Mouse (Mus musculus) cerebellum, adult 9-11 months (tissue): ENCODE measurements around the gene Zfp697.
A peak's percentile ranks its signal among the peaks of the same experiment; 100 is the strongest.
"Not testable (repeated sequence)": the region's sequence is repeated elsewhere in the genome, so short reads cannot be mapped to it uniquely, and the experiment has no call there.

ENCODE experiments used
- DNase-seq: peaks from one replicate; pipeline ENCODE4 v3.0.0; 2022

Zfp697 gene

DNA sequence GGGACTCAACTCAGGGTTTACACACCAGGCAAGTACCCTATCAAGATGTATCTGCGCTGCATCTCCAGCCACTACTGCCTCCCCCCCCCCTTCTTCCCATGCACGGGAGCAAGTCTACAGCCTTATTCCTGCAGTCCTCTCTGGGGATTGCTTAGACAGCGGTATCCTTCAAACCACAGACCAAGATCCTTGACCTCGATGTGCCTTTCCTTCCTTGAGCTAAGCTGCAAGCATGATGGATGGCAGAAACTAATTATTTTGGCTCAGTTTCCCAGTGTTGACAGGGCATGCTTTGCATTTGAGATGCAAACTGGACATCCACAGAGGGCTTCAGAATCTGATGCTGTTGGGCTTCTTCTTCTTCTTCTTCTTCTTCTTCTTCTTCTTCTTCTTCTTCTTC lies 40.7 kb downstream of the Zfp697 start:
- no peak for DNase-seq

DNA sequence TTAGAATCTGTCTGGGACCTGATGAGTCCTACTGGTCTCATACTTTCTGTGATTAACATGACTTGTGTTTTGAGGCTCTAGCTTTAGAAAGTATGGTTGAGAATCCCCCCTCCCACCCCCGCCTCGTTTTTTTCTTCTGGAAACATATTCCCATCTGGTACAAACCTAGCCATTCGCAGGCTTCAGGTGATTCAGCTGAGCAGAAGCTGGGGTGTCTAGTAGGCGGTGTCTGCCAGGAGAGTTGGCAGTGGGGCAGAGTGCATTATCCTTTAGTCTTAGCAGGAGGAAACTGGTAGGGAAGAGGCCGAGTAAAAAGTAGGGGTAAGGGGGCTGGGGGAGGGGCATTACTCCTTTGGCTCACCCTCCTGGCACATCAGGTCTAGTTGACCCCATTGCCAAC lies 44.5 kb downstream of the Zfp697 start:
- no peak for DNase-seq

DNA sequence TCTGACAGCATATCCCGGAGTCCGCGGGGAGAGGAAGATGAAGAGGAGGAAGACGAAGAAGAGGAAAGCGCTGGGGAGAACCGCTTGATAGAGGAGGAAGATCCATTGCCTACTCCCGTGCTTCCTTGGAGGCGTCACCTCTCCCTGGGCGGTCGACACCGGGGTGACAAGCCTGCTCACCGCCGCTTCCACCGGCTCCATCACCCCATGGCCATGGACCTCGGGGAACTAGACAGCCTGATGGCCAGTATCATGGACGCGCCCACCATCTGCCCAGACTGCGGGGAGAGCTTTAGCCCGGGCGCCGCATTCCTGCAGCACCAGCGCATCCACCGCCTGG lies 45.0 kb downstream of the Zfp697 start:
- no peak for DNase-seq

DNA sequence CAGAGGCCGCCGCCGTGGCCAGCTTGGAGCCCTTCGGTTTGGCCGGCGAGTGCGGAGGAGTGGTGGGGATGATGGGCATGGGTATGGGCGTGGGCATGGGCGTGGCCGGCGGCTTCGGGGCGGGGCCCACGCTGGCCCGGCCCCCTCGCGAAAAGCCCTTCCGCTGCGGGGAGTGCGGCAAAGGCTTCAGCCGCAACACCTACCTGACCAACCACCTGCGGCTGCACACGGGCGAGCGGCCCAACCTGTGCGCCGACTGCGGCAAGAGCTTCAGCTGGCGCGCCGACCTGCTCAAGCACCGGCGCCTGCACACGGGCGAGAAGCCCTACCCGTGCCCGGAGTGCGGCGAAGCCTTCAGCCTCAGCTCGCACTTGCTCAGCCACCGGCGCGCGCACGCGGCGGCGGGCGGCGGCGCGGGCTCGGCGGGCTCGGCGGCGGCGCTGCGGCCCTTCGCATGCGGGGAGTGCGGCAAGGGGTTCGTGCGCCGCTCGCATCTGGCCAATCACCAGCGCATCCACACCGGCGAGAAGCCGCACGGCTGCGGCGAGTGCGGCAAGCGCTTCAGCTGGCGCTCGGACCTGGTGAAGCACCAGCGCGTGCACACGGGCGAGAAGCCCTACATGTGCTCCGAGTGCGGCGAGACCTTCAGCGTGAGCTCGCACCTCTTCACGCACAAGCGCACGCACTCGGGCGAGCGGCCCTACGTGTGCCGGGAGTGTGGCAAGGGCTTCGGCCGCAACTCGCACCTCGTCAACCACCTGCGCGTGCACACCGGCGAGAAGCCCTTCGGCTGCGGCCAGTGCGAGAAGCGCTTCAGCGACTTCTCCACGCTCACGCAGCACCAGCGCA lies 45.6 kb downstream of the Zfp697 start:
- peak; percentile 93 for DNase-seq

DNA sequence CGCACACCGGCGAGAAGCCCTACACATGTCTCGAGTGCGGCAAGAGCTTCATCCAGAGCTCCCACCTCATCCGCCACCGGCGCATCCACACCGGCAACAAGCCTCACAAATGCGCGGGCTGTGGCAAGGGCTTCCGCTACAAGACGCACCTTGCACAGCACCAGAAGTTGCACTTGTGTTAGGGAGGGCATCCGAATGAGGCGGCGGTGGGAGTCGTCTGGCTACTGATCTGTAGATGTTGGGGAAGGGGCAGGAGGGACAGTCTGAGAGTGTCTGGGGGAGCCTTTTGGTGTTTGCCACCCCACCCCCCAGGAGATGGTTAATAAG lies 46.2 kb downstream of the Zfp697 start:
- DNase-seq = no peak

DNA sequence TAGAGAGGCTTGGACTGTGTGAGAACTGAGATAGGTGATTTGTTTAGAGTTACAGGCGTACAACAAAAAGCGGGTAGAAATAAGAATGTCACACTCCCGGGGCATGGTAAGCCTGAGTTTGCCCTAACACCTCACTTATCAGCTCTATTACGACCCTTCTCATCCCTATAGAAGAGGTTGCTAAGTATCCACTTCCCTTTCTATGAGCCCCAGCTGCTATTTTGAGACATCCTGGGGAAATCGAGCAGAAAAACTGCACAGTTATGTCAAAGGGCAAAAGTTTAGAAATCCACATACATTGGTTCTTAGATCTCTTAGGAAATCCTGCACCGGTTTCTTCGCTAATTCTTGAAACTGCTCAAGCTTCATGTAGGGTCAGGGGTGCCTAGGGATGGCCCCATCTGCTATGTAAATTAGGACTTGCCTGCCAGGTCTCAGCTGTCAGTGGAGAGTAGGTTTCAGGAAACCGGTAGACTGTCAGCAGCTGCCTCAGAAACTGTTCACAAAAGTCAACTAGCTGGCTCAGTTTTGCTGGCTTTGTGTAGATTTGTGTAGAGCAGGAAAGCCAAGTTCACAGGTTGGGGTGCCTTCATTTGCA lies 46.8 kb downstream of the Zfp697 start:
- no peak for DNase-seq

DNA sequence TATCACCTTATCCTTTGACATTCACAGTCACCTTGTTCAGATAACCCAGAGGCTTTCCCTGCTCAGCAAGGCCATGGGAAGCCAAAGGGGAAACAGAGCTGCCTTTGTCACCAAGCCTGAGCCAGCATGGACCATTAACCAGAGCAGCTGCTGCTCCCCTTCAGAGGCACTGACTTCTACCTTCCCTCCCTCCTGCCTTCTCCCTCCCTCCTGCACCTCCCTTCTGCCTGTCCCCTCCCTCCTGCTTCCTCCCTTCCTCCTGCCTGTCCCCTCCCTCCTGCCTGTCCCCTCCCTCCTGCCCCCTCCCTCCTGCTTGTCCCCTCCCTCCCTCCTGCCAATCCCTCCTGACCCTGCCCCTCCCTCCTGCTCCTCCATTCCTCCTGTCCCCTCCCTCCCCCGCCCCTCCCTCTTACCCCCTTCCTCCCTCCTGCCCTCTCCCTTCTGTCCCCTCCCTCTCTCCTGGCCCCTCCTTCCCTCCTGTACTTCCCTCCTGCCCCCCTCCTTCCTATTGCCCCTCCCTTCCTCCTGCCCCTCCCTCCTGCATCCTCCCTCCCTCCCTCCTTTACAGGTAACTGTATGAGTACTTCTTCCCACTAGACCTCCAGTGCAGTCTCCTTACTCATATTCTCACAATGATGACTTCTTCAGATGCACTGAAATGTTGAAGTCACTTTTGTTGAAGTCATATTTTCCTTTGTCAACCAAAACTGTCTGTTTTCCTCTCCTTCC lies 52.0 kb downstream of the Zfp697 start:
- DNase-seq = no peak

DNA sequence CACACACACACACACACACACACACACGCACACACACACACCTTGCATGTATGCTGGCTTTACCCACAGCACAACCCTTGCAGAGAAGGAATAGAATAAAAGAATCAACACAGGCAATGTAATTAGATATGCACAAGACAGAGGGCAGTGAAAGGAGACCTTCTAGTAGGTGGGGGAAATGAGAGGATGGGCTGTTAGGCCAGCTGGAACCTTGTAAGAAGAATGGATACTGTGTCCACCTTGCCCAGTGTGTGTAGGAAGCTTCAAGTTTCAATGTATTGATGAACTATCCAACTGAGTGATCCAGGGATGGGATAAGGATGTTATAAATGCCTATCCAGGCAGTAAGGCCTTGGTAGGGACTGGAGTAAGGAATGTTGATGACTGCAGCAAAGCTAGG lies 52.8 kb downstream of the Zfp697 start:
- DNase-seq = no peak

DNA sequence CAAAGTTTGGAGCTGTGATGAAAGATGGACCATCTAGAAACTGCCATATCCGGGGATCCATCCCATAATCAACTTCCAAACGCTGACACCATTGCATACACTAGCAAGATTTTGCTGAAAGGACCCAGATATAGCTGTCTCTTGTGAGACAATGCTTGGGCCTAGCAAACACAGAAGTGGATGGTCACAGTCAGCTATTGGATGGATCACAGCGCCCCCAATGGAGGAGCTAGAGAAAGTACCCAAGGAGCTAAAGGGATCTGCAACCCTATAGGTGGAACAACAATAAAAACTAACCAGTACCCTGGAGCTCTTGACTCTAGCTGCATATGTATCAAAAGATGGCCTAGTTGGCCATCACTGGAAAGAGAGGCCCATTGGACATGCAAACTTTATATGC lies 60.0 kb downstream of the Zfp697 start:
- not testable (repeated sequence) for DNase-seq

DNA sequence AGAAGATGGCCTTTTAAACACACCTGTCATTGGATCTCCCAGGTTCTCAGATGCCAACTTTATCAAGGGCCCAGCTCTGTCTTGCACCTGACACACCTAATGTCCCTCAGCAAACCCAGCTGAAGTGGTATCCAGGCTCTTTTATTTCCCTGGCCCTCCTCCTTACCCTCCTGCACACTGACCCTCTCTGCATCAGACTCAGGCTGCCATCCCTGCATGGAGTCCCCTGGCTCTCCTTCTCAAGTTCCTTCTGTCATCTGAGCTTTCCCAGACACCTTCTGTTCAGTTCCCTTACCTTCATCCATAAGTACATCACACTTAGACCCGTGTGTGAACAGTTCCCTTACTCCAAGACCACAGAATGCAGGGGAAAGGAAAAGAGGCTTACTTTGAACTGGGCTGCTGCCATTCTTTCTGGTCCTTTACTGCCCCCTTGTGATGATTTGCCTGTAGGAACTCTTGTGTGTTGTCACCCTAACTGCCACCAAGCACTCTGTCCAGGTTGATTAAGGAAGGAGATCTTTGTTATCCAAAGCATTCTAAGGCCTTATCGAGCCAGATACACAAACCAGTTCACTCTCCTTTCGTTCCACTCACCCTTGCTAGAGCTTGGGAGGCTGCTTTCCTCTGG lies 61.0 kb downstream of the Zfp697 start:
- DNase-seq = not testable (repeated sequence)

DNA sequence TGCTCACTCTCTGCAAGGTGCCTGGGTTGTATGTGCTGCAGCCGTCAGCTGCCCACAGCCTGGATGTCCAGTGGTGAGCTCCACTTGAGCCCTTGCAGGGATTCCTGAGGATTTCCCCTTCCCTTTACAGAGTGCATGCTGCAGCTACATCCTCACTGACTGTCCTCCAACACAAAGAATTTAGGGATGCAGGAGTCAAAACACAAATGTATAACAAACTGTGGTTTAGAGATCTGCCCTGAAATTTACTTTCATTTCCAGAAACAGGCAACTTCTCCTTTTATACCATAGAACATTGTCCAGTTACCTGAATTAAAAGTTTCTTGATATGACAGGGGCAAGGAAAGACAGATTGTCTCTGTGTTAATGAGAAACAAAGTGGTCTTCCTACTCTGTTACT lies 61.7 kb downstream of the Zfp697 start:
- not testable (repeated sequence) for DNase-seq

DNA sequence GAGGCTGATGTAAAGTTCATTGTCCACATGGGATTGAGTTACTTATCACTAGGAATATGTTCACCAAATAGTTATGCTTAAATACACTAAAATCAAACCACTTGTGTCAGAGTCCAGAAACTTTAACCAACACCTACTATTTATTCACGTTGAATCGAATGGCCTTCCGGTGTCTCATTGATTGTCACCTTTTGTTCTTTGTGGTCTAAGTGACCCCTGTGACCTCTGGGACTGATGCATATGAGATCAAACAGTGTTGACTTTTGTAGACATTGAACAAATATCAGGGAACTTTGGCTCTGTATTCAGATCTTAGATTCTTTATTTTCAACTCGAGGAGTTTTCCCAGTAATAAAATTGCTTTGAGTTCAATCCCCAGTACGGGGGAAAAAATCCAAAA lies 71.5 kb downstream of the Zfp697 start:
- DNase-seq = not testable (repeated sequence)

DNA sequence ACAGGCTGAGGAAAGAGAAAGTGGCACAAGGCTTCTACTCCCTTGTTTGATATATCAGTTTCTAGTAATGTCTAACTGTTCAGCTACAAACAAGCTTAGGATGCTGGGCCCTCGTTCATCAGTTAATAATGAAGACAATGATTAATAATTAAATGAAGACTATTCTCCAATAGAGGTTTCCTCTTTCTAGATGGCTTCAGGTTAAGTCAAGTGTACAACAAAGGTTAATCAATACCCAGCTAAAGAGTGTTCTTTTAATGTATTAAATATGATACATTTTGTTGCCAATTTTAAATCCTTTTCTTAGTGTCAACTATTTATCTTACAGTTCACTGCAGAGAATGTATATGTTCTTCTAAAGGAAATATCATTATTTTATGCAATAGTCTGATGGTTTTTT lies 74.8 kb downstream of the Zfp697 start, which contains the start of gene Gm4450:
Gm4450 (minus strand) TSS at position 101 of the 400 bp plus-strand sequence.
- DNase-seq = not testable (repeated sequence)

DNA sequence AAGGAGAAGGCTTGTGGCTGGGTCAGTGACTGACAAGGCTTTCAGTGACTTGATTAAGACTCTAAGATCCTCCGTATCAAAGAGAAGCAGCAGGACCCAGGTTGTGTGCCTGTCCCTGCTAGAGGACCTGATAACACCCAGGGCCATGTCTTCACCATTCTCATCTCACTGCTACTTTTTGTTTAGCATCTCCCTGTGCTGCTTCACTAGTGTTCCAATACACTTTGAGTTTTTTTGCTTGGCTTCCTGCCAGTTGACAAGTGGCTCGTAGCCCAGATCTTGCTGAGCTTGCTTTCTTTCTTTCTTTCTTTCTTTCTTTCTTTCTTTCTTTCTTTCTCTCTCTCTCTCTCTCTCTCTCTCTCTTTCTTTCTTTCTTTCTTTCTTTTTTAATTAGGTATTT lies 87.1 kb downstream of the Zfp697 start:
- DNase-seq = not testable (repeated sequence)

DNA sequence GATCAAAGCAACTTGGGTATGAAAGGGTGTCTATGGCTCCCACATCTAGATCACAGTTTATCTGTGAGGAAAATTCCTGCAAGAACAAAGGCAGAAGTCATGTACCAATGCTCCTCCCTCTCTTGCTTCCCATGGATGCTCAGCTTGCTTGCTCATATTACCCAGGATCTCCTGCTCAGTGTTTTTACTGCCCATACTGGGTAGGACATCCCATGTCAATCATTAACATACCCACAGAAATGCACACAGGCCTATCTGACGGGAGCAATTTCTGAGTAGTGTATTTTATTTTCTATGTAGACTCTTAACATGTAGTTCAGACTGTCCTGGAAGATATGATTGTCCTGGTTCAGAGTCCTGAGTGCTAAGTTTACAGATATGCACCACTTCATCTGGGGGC lies 88.8 kb downstream of the Zfp697 start:
- not testable (repeated sequence) for DNase-seq

DNA sequence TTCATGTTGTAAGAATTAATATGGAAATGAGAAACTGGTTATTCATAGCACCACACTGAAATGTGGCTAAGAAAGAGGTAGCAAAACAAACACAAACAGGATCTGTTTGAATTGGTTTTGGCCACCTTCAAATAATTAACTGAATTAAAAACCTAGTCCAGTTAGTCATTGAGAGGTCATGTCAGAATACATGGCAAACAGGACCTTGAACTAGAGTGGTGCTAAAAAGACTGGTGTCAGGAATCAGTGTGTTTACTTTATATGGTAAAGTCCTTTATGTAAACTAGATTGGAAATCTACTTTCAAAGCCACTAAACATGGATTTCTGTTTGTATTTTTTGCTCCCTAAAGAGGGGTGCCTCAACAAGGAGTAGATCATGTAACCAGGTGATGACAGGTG lies 89.2 kb downstream of the Zfp697 start:
- not testable (repeated sequence) for DNase-seq

DNA sequence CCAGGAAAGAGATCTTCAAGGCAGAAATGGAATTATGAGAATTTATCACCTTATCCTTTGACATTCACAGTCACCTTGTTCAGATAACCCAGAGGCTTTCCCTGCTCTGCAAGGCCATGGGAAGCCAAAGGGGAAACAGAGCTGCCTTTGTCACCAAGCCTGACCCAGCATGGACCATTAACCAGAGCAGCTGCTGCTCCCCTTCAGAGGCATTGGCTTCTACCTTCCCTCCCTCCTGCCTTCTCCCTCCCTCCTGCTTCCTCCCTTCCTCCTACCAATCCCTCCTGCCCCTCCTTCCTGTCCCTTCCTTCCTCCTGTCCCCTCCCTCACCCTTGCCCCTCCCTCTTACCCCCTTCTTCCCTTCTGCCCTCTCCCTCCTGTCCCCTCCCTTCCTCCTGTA lies 111.9 kb downstream of the Zfp697 start:
- DNase-seq = not testable (repeated sequence)

DNA sequence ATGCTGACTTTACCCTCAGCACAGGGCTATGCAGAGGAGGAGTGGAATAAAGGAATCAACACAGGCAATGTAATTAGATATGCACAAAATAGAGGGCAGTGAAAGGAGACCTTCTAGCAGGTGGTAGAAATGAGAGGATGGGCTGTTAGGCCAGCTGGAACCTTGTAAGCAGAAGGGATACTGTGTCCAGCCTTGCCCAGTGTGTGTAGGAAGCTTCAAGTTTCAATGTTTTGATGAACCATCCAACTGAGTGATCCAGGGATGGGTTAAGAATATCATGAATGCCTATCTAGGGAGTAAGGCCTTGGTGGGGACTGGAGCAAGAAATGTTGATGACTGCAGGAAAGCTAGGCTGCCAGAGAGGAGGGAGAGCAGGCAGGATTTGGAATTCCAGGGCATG lies 112.8 kb downstream of the Zfp697 start:
- DNase-seq = not testable (repeated sequence)

DNA sequence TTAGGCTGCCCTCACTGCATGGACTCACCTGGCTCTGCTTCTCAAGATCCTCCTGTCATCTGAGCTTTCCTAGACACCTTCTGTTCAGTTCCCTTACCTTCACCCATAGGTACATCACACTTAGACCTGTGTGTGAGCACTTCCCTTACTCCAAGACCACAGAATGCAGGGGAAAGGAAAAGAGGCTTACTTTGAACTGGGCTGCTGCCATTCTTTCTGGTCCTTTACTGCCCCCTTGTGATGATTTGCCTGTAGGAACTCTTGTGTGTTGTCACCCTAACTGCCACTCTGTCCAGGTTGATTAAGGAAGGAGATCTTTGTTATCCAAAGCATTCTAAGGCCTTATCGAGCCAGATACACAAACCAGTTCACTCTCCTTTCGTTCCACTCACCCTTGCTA lies 114.5 kb downstream of the Zfp697 start:
- not testable (repeated sequence) for DNase-seq

DNA sequence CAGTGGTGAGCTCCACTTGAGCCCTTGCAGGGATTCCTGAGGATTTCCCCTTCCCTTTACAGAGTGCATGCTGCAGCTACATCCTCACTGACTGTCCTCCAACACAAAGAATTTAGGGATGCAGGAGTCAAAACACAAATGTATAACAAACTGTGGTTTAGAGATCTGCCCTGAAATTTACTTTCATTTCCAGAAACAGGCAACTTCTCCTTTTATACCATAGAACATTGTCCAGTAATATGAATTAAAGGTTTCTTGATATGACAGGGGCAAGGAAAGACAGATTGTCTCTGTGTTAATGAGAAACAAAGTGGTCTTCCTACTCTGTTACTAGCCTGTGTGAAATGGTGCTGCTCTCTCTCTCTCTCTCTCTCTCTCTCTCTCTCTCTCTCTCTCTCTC lies 115.1 kb downstream of the Zfp697 start:
- not testable (repeated sequence) for DNase-seq

DNA sequence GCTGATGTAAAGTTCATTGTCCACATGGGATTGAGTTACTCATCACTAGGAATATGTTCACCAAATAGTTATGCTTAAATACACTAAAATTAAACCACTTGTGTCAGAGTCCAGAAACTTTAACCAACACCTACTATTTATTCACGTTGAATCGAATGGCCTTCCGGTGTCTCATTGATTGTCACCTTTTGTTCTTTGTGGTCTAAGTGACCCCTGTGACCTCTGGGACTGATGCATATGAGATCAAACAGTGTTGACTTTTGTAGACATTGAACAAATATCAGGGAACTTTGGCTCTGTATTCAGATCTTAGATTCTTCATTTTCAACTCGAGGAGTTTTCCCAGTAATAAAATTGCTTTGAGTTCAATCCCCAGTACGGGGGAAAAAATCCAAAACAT lies 125.0 kb downstream of the Zfp697 start:
- DNase-seq = not testable (repeated sequence)

DNA sequence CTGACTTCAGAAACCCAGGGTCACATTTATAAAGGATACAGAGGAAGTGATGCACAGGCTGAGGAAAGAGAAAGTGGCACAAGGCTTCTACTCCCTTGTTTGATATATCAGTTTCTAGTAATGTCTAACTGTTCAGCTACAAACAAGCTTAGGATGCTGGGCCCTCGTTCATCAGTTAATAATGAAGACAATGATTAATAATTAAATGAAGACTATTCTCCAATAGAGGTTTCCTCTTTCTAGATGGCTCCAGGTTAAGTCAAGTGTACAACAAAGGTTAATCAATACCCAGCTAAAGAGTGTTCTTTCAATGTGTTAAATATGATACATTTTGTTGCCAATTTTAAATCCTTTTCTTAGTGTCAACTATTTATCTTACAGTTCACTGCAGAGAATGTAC lies 128.2 kb downstream of the Zfp697 start, which contains the start of gene Hsd3b4:
Hsd3b4 (minus strand) TSS at position 101 of the 400 bp plus-strand sequence.
- DNase-seq = not testable (repeated sequence)

DNA sequence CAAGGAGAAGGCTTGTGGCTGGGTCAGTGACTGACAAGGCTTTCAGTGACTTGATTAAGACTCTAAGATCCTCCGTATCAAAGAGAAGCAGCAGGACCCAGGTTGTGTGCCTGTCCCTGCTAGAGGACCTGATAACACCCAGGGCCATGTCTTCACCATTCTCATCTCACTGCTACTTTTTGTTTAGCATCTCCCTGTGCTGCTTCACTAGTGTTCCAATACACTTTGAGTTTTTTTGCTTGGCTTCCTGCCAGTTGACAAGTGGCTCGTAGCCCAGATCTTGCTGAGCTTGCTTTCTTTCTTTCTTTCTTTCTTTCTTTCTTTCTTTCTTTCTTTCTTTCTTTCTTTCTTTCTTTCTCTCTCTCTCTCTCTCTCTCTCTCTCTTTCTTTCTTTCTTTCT lies 140.5 kb downstream of the Zfp697 start:
- not testable (repeated sequence) for DNase-seq
